Mouse (Mus musculus) activated CD4-positive, CD25-positive, alpha-beta regulatory T cell, adult 9 weeks (primary cell): Measurements from ENCODE around the gene Zfp809. TPM values are rescaled to one million over a fixed set of nuclear protein-coding genes. Genes with fewer than 3 reads are reported as not detected.

Experiments
- polyA plus RNA-seq: library from polyadenylated mRNA; unstranded; fragments of 100-300 nt; shearing (Covaris generic); gene quantifications from one replicate; pipeline ENCODE4 v1.2.1, GENCODE M21; 2017

Zfp809 gene
- polyA plus RNA-seq, result 57.0 TPM

GRCm38 (mm10) chr9:22225581-22226388 is at the start of gene Zfp809:
Zfp809 (plus strand) TSS chr9:22225714.

GRCm38 (mm10) chr9:22188025-22188611 is 37.4 kb upstream of the Zfp809 start, which contains the start of gene Zfp872:
Zfp872 (plus strand) TSS chr9:22188090.

GRCm38 (mm10) chr9:22259184-22260091 is 33.9 kb downstream of the Zfp809 start, which contains the start of gene Zfp599:
Zfp599 (minus strand) TSS chr9:22259895.

Other genes with a start within 250 kb of the Zfp809 start
- not detected for gene Rgl3, start 236.3 kb upstream of the Zfp809 start, polyA plus RNA-seq
- not detected for gene Ccdc151, start 223.1 kb upstream of the Zfp809 start, polyA plus RNA-seq
- gene Prkcsh, start 222.9 kb upstream of the Zfp809 start, polyA plus RNA-seq, result 102 TPM
- gene Elavl3, start 173.7 kb upstream of the Zfp809 start, polyA plus RNA-seq, result not detected
- gene Gm49318, start 154.5 kb upstream of the Zfp809 start, polyA plus RNA-seq, result not detected
- gene Zfp653, start 154.3 kb upstream of the Zfp809 start, polyA plus RNA-seq, result 6.0 TPM
- gene Ecsit, start 140.3 kb upstream of the Zfp809 start, polyA plus RNA-seq, result 44.4 TPM
- not detected for gene Cnn1, start 126.5 kb upstream of the Zfp809 start, polyA plus RNA-seq
- gene Elof1, start 108.5 kb upstream of the Zfp809 start, polyA plus RNA-seq, result 90.5 TPM
- gene Acp5, start 90.0 kb upstream of the Zfp809 start, polyA plus RNA-seq, result 236 TPM
- gene Pigyl, start 68.9 kb upstream of the Zfp809 start, polyA plus RNA-seq, result 39.5 TPM
- gene Zfp872, start 37.6 kb upstream of the Zfp809 start, polyA plus RNA-seq, result not detected
- 6.3 TPM for gene Zfp599, start 34.2 kb downstream of the Zfp809 start, polyA plus RNA-seq
- gene Zfp810, start 81.9 kb downstream of the Zfp809 start, polyA plus RNA-seq, result 15.5 TPM
- 2.0 TPM for gene Anln, start 163.5 kb downstream of the Zfp809 start, polyA plus RNA-seq
- 0.73 TPM for gene 9530077C05Rik, start 185.8 kb downstream of the Zfp809 start, polyA plus RNA-seq
- gene Gm17545, start 228.6 kb downstream of the Zfp809 start, polyA plus RNA-seq, result not detected
- gene Rp9, start 244.0 kb downstream of the Zfp809 start, polyA plus RNA-seq, result 26.7 TPM